Mouse (Mus musculus): ENCODE data around the gene Daam1. TPM values are rescaled to one million over a fixed set of nuclear protein-coding genes. Genes with fewer than 3 reads are reported as not detected.
A peak's percentile ranks its signal among the peaks of the same experiment; 100 is the strongest.

The Daam1 gene
- polyA plus RNA-seq, 1 experiment from 2014 or later = 10.4 TPM

DNA sequence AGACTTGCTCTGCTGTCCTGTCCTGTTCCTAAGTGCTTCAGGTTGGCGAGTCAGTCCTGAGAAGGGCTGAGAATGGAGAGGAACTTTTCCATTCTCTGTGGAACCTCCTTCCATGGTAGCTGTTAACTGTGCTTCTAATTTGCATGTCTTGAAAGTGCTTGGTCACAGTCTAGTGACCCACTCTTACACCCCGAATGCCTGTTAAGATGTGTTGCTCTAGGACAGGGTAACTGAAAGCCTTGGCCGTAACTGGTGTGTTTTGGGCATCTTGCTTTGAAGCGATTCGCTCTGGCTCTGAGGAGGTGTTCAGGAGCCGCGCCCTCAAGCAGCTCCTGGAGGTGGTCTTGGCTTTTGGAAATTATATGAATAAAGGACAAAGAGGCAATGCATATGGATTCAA lies 146.5 kb downstream of the Daam1 start:
- Histone ChIP-seq H3K9me3 (no peaks in the 10 kb centered on the region), H3K27ac (no peak overlapping the region), H3K4me1 (peaks cover 32% of the 10 kb centered on the region), H3K4me2 (no peak overlapping the region), H3K4me3 (no peak overlapping the region), H3K9ac (no peak overlapping the region), H3K27me3 (no peaks in the 10 kb centered on the region; the same call in 1 of the 2 replicates), H3K36me3 (peaks cover 53% of the 10 kb centered on the region)
- no peak for ATAC-seq (ENCODE audit: insufficient number of reproducible peaks, insufficient read depth, low FRiP score, low TSS enrichment, low read depth)
- 92% methylated on average over 7 of the region's 7 CpGs for WGBS

GRCm38 (mm10) chr12:71978513-71979352 lies 147.9 kb downstream of the Daam1 start:
- Histone ChIP-seq H3K9me3 (no peaks in the 10 kb centered on the region), H3K4me1 (peaks cover 32% of the 10 kb centered on the region), H3K27ac (no peak overlapping the region), H3K27me3 (no peaks in the 10 kb centered on the region), H3K36me3 (peaks cover 62% of the 10 kb centered on the region), H3K4me2 (no peak overlapping the region), H3K9ac (no peak overlapping the region), H3K4me3 (no peak overlapping the region)
- 67% methylated on average over 12 of the region's 12 CpGs for WGBS
- no peak for ATAC-seq (ENCODE audit: insufficient number of reproducible peaks, insufficient read depth, low FRiP score, low TSS enrichment, low read depth)

DNA sequence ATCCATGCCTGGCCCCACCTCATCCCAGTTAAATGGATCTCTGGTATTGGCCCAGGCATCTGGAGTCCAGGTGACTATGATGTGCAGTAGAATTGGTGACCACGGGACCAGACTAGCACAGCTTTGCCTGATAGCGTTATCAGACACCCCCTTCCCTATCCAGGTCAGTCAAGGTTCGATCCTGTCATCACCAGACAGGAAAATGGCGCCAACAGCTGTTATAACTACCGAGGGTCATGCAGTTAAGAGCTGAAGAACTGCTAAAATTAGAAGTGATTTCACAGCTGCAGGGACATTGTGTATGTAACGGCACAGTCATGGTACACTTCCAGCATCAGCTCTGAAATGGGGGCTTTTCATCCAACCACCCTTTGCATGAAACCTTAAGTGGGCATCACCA lies 149.3 kb downstream of the Daam1 start:
- peaks cover 71% of the 10 kb centered on the region for H3K36me3 ChIP-seq
- no peak for ATAC-seq (ENCODE audit: insufficient number of reproducible peaks, insufficient read depth, low FRiP score, low TSS enrichment, low read depth)
- 76% methylated on average over 6 of the region's 6 CpGs for WGBS

GRCm38 (mm10) chr12:71980746-71981145 lies 149.9 kb downstream of the Daam1 start:
- no peaks in the 10 kb centered on the region for H3K9me3 ChIP-seq
- no peaks in the 10 kb centered on the region for H3K27me3 ChIP-seq
- H3K9ac ChIP-seq = no peak overlapping the region
- H3K4me1 ChIP-seq = peaks cover 27% of the 10 kb centered on the region
- no peak overlapping the region for H3K4me3 ChIP-seq
- WGBS = 90% methylated on average over 11 of the region's 11 CpGs
- H3K4me2 ChIP-seq = no peak overlapping the region
- peaks cover 70% of the 10 kb centered on the region for H3K36me3 ChIP-seq
- ATAC-seq (ENCODE audit: insufficient number of reproducible peaks, insufficient read depth, low FRiP score, low TSS enrichment, low read depth) = no peak
- peak overlapping the region; percentile 81 for H3K27ac ChIP-seq

More for the DNA sequence above, 149.3 kb downstream of the Daam1 start:
- no peak overlapping the region; the same call in 1 of the 2 replicates for H3K27ac ChIP-seq
- H3K27me3 ChIP-seq = no peaks in the 10 kb centered on the region
- no peaks in the 10 kb centered on the region for H3K9me3 ChIP-seq
- H3K4me2 ChIP-seq = no peak overlapping the region
- H3K9ac ChIP-seq = no peak overlapping the region
- H3K4me3 ChIP-seq = no peak overlapping the region
- H3K4me1 ChIP-seq = peaks cover 30% of the 10 kb centered on the region

- Histone ChIP-seq H3K4me3 (no peak overlapping the region), H3K27me3 (no peaks in the 10 kb centered on the region), H3K9ac (no peak overlapping the region), H3K36me3 (peaks cover 70% of the 10 kb centered on the region), H3K4me2 (no peak overlapping the region), H3K4me1 (peaks cover 23% of the 10 kb centered on the region), H3K9me3 (no peaks in the 10 kb centered on the region), H3K27ac (peak overlapping the region; percentile 81)
- ATAC-seq (ENCODE audit: insufficient number of reproducible peaks, insufficient read depth, low FRiP score, low TSS enrichment, low read depth) = no peak
- WGBS = 52% methylated on average over 8 of the region's 8 CpGs
Measured at GRCm38 (mm10) chr12:71981250-71981649, 150.4 kb downstream of the Daam1 start.

GRCm38 (mm10) chr12:71981791-71982190 lies 150.9 kb downstream of the Daam1 start:
- WGBS = 67% methylated on average over 5 of the region's 5 CpGs
- no peak overlapping the region for H3K4me2 ChIP-seq
- ATAC-seq (ENCODE audit: insufficient number of reproducible peaks, insufficient read depth, low FRiP score, low TSS enrichment, low read depth) = no peak

GRCm38 (mm10) chr12:71983102-71983715 lies 152.3 kb downstream of the Daam1 start:
- Histone ChIP-seq H3K4me3 (no peak overlapping the region), H3K9ac (no peak overlapping the region), H3K4me1 (peaks cover 17% of the 10 kb centered on the region), H3K9me3 (no peaks in the 10 kb centered on the region), H3K27me3 (no peaks in the 10 kb centered on the region), H3K4me2 (no peak overlapping the region), H3K27ac (no peak overlapping the region), H3K36me3 (peaks cover 60% of the 10 kb centered on the region)
- ATAC-seq (ENCODE audit: insufficient number of reproducible peaks, insufficient read depth, low FRiP score, low TSS enrichment, low read depth) = no peak
- 84% methylated on average over 10 of the region's 10 CpGs for WGBS

More at GRCm38 (mm10) chr12:71981791-71982190, 150.9 kb downstream of the Daam1 start:
- H3K9me3 ChIP-seq = no peaks in the 10 kb centered on the region
- H3K9ac ChIP-seq = no peak overlapping the region
- peak overlapping the region; percentile 84 for H3K27ac ChIP-seq
- no peaks in the 10 kb centered on the region for H3K27me3 ChIP-seq
- no peak overlapping the region for H3K4me3 ChIP-seq
- peaks cover 71% of the 10 kb centered on the region for H3K36me3 ChIP-seq
- peaks cover 21% of the 10 kb centered on the region for H3K4me1 ChIP-seq

DNA sequence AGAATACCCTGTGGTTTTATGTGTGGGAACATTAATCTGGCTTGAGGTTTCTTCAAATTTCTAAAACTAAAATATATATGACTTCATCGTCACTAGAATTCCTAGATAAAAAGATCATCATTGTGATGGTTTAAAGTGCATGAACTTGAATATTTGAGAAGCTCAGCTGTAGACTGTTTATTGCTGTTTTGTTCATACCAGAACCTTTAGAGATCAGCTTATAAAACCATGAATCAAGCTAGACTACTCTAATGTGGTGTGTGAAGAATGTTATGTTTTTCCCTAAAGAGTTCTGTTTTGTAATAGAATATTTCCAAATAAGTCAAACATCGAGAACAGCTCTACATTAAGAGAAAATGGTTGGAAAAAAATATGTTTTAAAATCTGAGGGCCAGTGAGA lies 156.3 kb downstream of the Daam1 start:
- Histone ChIP-seq H3K27ac (no peak overlapping the region), H3K4me3 (no peak overlapping the region)

GRCm38 (mm10) chr12:71987885-71988284 lies 157.0 kb downstream of the Daam1 start:
- Histone ChIP-seq H3K9me3 (no peaks in the 10 kb centered on the region), H3K36me3 (peaks cover 71% of the 10 kb centered on the region), H3K9ac (no peak overlapping the region), H3K4me3 (no peak overlapping the region), H3K4me2 (no peak overlapping the region), H3K4me1 (no peaks in the 10 kb centered on the region), H3K27me3 (no peaks in the 10 kb centered on the region), H3K27ac (no peak overlapping the region)
- ATAC-seq (ENCODE audit: insufficient number of reproducible peaks, insufficient read depth, low FRiP score, low TSS enrichment, low read depth) = no peak
- WGBS = 84% methylated on average over 4 of the region's 4 CpGs

More for the DNA sequence above, 156.3 kb downstream of the Daam1 start:
- Histone ChIP-seq H3K27me3 (no peaks in the 10 kb centered on the region), H3K36me3 (peaks cover 70% of the 10 kb centered on the region), H3K4me1 (no peaks in the 10 kb centered on the region; the same call in 1 of the 2 replicates), H3K9ac (no peak overlapping the region), H3K4me2 (no peak overlapping the region), H3K9me3 (no peaks in the 10 kb centered on the region)
- WGBS = 58% methylated on average over 2 of the region's 2 CpGs
- no peak for ATAC-seq (ENCODE audit: insufficient number of reproducible peaks, insufficient read depth, low FRiP score, low TSS enrichment, low read depth)

- no peak overlapping the region for H3K4me3 ChIP-seq
- no peak overlapping the region for H3K27ac ChIP-seq
- no peak overlapping the region for H3K9ac ChIP-seq
- H3K27me3 ChIP-seq = no peaks in the 10 kb centered on the region
- 95% methylated on average over 17 of the region's 17 CpGs for whole genome bisulfite sequencing
- H3K9me3 ChIP-seq = no peaks in the 10 kb centered on the region
- peaks cover 61% of the 10 kb centered on the region for H3K36me3 ChIP-seq
- H3K4me2 ChIP-seq = no peak overlapping the region
- no peaks in the 10 kb centered on the region for H3K4me1 ChIP-seq
- ATAC-seq (ENCODE audit: insufficient number of reproducible peaks, insufficient read depth, low FRiP score, low TSS enrichment, low read depth) = no peak
Measured at GRCm38 (mm10) chr12:71989596-71989995, 158.7 kb downstream of the Daam1 start.

DNA sequence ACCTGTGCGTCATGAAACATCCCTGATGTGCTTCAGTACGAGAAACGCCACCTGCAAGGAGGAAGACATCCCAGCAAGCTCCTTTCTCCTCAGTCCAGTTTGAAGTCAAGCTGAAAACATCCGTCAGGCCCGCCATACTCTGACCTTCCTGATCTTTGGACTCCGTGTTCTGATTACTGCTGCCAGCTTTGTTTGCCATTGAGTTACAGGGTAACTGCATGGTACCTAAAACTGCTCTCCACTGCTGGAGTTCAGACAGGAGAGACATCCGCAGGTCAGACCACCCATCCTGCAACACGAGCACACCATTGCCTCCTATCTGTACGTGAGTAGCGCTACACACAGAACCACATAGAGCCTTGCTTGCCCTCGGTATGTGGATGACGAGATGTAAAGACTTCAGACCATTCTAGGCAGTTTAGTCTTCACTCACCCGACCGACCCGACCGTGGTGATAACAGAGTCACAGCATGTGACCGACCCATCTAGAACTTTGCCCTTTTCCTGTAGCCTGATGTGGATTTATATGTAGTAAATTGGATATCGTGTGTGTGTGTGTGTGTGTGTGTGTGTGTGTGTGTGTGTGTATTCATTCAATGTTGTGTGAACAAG lies 161.8 kb downstream of the Daam1 start:
- WGBS = 94% methylated on average over 18 of the region's 18 CpGs
- H3K4me1 ChIP-seq = no peaks in the 10 kb centered on the region

More for the DNA sequence above, 161.8 kb downstream of the Daam1 start:
- no peak overlapping the region for H3K4me3 ChIP-seq
- no peak for ATAC-seq (ENCODE audit: insufficient number of reproducible peaks, insufficient read depth, low FRiP score, low TSS enrichment, low read depth)
- H3K9ac ChIP-seq = no peak overlapping the region
- H3K36me3 ChIP-seq = peaks cover 40% of the 10 kb centered on the region
- H3K4me2 ChIP-seq = no peak overlapping the region
- no peak overlapping the region for H3K27ac ChIP-seq
- H3K27me3 ChIP-seq = no peaks in the 10 kb centered on the region
- no peaks in the 10 kb centered on the region for H3K9me3 ChIP-seq

Measured in embryonic facial prominence, embryonic 13.5 days (tissue).